Mouse (Mus musculus) embryonic fibroblast, embryonic 13.5 days (primary cell): Measurements from ENCODE around the gene Abcb4.

ENCODE experiments used
- CTCF ChIP-seq: IDR thresholded peaks from 2 replicates; pipeline ENCODE4 v1.5.1; 2011; ENCODE audit warnings: mild to moderate bottlenecking, control low read depth, low read length, moderate library complexity, borderline replicate concordance; ENCODE audit not compliant: insufficient read depth
- POLR2A ChIP-seq: IDR thresholded peaks from 2 replicates; pipeline ENCODE4 v1.6.1; 2011; ENCODE audit warnings: low read depth, mild to moderate bottlenecking, control low read depth, low read length, moderate library complexity

- TF ChIP-seq POLR2A = no peak
- no peak for TF ChIP-seq CTCF
Observed at GRCm38 (mm10) chr5:8901001-8901400, 7.5 kb downstream of the Abcb4 start.
